Mouse (Mus musculus) liver, embryonic 14.5 days (tissue): ENCODE data around the gene Cntnap2.

Experiments used
- CTCF ChIP-seq: IDR thresholded peaks from 2 replicates; pipeline ENCODE4 v1.5.1; 2016; ENCODE audit warnings: antibody characterized with exemption, low read depth, control low read depth
- EP300 ChIP-seq: IDR thresholded peaks from 2 replicates; pipeline ENCODE4 v1.6.1; 2016; ENCODE audit warnings: antibody characterized with exemption, low read depth

DNA sequence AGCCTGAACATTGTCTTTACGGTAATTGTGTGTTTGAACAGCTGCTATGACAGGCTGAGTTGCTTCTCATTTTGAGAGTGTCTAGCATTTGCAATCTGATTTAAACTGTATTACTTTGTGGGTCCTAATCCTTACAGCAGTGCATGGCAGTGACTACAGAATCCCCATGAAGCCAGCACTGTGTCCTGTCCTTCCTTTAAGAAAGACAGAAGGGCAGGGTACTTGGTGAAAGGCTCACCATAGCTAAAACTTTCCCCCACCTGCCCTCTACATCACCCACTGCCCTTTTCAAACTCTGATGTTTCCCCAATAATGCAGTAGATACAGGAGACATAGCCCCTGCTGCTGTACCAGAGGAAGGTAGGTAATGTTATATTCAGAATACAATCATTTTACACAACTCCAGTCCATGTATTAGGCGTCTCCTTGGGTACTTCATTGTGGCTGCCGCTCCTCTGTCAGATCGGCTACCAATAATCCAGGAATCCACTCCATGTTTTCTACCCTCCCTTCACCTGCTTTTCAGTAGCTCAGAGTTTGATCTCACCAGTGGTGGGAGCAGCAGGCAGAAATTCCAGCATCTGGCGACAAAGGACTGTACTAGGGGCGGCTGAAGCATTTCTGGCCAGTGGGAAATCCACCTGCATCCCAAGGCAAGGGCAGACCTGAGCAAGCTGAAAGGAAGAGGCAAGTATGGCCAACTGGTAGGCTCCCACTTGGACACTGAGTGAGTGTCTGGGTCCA, 2184.9 kb downstream of the Cntnap2 start:
- TF ChIP-seq CTCF, result no peak
- TF ChIP-seq EP300, result no peak
